Mouse (Mus musculus) R1 (cell line): ENCODE data around the gene Fhdc1.

ENCODE experiments used
- DNase-seq: peaks from one replicate; pipeline ENCODE4 v3.0.0-alpha.2; 2018; ENCODE audit warnings: low read depth, low spot score

Fhdc1 gene

DNA sequence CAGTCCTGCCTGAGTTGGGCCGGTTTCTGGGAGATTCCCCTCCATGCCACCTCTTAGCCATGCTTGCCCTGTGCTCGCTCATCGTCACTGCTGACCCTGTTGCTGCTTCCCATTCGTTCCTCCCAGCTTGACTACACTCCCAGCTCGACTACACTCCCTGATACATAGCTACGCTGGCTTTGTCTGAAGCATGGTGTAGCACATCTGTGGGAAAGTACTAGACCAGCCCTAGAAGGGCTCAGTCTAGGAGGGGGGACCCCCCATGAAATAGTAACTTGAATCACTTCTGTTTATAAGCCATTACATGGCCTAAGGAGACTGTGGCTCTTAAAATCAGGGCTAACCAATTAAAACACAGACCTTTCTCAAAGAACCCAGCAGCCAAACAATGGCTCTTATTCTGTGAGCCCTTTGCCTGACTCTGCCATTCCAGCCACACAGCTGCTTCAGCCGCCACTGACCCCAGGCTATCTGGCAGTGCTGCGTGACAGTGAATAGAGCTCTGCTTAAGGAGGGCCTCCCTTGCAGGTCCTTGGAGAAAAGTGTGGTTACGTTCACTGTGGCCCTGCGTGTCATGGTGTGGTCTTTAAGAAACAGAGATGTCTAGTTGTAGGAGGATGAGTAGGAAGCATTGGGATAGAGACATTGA is 47.3 kb downstream of the Fhdc1 start:
- no peak for DNase-seq

DNA sequence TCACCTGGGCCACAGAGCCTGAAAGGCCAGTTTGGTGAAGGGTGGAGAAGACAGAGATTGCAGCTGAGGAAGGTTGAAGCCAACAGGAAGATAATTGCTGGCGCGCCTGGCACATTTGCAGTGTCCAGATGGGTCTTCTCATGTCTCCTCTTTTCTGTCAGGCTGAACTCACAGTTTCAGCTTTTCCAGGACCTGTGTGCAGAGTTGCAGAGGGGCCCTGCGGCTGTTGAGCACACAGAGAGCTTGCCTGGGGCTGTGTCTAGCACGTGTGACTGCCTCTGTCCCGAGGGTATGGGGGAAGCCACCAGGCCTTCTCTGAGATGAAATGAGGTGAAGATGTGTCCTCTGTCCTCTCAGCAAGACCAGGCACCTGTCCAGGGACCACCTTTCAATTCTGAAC is 49.0 kb downstream of the Fhdc1 start:
- no peak for DNase-seq

DNA sequence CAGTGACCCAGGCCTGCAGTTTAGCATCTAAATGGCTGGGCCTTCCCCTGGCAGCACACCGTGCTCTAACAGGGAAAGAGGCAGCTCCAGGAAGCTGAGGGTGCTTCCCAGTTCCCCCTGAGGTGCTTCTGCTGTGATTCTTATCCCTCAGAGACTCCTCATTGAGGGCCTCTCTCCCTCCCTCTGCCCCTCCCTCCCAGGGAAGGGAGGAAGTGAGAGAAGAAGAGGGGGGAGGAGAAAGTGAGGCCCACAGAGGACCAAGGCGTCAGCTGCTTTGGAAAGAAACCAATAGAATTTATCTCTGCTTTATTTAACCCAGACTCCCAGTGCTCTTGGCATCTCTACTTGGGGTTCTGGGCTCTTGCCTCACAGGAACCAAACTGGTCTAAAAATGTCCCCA is 50.1 kb downstream of the Fhdc1 start:
- no peak for DNase-seq

DNA sequence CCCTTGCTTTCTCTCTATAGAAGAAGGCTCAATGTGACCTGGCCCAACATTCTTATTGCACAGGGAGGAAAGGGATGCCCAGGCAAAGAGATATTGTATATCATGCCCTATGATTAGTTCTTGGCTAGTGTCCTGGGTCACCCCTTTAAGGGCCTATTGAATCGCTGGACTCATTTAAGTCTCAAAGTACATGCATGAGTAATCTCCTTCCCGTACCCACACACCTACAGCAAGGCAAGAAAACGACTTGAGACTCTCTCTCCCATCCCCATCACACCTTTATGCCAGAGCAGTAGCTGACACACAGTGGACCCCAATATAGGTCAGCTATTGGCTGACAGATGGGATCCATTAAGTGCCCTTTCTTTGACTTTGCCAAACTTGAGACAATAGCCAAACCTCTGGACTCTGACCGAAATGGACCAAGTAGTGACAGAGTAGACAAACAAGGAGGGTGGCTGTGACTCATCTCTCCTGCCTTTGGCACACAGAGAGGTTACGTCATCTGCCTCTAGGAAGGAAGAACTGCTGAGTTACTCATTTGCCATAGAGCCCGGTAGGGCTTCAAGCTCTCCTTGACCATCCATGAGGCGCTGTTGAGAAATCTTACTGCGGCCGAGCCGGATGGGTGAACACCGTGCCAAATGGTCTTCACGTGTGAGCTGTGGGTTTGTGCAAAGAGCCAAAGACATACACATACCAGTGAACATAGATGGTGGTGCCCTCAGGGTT is 51.1 kb downstream of the Fhdc1 start:
- no peak for DNase-seq

DNA sequence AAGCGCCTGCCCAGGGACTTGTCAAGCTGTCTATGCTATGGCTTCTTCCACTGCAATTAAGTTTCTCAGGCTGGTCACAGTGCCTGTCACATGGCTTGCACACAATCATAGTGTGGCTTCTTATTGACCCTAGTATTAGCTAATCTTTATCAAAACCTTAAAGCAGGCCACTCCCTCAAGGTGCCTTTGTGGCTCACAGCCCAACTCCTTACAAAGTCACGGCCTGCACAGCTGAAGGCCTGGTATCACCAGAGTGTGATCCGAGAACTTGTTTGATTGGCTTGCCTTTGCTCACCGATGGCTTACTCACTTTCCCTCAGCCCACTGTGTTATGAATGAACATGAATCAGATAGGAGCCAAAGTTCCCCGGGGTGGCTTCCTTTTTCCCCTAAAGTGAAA is 52.5 kb downstream of the Fhdc1 start:
- no peak for DNase-seq

DNA sequence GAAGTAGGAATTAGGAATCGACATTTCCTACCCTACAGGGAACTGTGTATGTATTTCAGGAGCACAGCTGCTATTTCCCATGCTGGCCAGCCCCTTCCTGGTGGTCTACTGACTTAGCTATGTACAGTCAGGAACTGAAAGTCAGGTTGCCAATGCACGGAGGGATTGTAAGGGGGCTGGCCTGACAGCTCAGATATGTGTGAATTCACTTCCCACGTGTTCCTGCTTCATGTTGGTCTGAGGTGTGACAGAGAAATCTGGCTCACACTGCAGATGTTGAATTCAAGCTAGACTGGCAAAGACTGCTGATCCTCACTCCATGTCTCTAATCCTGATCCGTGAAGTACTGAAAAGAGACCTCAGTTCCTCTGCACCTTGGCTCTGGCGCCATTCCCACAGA is 57.9 kb downstream of the Fhdc1 start:
- DNase-seq = no peak

DNA sequence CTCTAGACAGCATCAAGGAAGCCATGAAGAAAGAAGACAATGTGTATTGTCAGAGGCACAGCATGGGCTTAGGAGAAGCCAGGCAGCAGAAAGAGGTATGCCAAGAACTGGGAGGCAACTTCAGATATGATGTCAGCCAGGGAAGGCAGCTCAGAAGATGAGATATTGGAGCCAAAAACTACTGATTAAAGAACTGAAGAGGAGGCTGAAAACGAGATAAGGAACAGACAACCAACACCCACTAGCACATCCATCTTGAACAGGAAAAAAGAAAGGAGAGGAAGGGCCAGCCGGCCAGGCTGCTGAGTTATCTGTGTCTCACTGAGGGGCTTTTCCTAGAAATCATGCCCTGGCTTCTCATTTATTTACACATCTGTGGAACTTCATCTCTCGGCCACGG is 66.4 kb downstream of the Fhdc1 start:
- DNase-seq = no peak

DNA sequence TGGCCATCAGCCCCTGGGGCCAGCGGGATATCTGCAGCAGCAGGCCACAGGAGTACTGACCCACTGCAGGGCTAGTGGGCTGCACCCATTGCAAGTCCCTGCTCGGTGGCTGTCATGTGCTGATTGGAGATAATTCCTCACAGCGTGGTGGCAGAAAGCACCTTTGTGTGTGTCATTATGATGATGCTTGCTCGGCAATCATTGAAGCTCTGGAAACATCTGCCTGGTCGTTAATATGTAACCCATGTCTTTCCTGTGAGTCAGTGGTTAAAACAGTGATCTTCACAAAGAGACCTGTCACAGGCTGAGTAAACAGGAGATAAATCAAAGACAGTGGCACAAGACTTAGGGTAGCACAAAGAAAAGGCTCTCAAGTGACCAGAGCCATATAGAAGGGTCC is 67.3 kb downstream of the Fhdc1 start:
- DNase-seq = no peak

DNA sequence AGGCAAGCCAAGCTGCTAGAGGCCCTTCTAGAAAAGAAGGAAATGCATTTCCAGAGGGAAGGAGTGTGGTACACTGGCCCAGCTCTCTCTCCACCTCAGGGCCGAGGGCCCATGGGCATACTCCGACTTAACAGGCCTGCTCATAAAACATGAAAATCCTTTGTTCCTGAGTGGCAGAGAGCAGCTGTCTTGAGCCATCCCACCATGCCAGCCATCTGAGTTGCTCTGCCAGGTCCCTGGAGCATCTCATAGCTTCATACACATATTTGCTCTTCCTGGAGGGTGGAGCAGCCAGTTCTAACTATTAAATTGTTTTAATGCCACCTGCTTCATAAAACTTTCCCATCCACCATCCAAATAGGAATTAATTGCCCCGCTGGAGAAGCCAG is 70.8 kb downstream of the Fhdc1 start:
- no peak for DNase-seq

DNA sequence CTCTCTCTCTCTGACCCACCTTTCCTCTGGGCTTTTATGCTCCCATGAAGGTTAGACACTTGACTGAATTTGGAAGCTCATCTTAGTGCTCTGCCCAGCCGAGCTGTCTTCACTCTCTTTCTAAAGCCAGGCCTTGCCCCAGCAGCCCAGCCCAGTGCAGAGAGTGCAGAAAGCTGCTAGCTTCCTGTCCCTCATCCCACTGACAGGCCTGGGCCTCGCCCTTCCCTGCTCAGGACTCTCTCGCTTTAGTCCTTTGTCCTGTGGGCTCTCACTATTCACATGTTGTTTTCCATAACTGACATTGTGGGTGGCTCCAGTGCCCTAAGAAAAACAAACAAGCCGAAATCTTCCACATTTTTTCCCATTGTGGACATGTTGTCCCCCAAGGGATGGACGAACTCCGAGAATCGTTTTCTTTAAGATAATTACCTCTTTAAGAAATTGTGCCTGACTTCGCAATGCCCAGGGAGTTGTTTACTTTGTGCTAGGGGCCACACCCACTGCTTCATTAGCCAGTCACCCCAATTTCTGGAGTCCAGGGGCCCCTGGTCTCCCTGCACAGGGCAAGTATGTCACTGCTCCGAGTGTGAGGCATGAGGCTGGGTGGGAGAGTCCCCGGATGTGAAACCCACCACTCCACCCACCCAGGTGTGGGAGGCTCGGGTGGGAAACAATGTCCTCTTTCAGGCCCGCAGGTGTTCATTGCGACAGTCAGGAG is 71.3 kb downstream of the Fhdc1 start:
- DNase-seq = no peak

DNA sequence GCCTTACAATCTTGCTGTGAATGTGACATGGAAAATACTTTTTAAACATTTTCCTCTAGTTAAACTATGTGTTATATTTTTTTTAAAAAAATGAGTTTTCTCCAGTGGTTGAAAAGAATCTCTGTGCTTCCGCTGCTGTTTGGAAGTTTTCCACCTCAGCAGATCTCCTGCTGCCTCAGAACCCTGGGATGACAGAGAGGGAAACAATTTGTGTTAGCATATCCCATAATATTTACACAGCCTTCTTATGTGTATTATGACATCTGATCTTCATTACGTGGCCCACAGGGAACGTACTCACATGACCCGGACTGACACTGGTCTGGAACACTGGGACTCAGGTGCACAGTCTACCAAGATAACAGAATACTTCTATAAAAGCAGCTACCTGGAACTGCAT is 74.7 kb downstream of the Fhdc1 start:
- no peak for DNase-seq

DNA sequence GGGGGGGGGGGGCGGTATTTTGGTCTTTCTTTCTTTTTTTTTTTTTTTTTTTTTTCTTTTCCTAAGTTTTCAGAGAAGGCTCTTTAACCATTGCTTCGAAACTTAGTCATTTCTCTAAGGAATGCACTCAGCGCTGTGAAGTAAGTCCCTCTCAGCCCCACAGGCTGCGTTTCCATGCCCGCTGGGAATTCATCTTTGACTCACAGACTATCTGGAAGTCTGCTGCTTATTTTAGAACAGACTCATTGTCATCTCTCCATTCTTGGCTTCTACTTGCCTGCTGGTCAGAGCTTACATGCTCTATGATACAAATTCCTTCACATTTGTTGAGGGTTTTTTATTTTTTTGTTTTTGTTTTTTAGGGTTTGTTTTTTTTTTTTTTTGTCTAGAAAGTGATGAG is 76.8 kb downstream of the Fhdc1 start:
- DNase-seq = no peak

DNA sequence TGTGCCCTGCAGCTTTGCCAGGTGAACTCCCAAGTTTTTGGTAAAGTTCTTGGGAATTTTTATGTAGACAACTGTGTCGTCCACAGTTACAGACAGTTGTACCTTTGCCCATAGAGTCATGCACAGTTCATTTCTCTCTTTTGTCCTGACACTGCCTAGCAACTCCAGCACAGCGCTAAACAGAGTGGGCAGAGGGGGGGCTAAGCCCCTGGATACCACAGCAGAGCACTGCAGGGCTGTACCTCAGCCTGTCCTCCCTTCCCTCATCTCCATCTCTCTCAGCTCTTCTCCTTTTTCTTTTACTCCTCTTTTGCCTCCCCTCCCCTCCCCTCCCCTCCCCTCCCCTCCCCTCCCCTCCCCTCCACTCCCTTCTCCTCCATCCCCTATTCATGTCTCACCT is 77.5 kb downstream of the Fhdc1 start:
- DNase-seq = no peak

DNA sequence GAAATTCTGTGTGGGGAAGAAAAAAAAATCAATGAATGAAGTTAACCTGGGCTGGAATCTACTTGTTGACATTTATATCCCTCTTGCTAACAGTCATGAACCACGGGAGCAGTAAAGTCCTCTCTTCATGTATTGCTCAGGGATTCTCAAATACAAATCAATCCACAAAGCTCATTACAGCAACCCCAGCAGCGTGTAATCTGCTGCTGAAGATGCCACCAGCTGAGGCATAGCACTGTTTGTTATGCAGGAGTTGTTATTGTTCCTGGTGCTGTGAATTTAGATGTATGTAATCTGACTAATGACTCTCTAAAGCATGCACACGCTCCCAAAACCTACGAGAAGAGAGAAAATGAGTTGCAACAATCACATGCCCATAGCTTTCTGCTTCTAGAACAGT is 82.3 kb downstream of the Fhdc1 start:
- no peak for DNase-seq

DNA sequence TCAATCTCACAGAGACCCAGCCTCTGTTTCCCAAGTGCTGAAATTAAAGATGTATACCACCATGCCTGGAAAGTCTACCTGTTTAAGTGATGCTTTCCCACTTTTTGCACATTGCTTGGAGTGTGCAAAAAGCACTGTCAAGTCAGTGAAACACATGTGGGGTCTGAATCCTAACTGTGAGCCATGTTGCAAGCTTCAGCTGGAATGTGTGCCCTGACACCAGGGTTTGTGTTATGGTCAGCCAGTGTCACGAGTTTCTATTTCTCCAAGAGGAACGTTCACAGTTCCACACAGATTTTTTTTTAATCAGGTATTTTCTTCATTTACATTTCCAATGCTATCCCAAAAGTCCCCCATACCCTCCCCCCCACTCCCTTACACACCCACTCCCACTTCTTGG is 84.0 kb downstream of the Fhdc1 start:
- DNase-seq = no peak

DNA sequence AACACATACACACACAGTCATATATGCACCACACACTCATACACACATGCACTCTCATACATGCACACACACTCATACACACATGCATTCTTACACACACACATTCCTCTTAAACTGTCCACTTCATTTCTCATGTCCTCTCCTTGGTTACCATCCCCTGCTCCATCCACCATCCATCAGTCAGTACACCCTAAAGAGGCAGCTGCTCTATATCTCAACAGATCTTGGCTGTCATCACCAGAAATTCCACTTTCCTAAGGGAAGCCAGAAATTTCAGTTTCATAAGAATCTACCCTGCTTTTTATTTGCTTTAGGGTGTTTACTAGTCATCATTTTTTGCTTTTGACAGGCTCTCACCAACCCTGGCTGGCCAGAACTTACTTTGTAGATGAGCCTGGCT is 84.4 kb downstream of the Fhdc1 start:
- DNase-seq = no peak

DNA sequence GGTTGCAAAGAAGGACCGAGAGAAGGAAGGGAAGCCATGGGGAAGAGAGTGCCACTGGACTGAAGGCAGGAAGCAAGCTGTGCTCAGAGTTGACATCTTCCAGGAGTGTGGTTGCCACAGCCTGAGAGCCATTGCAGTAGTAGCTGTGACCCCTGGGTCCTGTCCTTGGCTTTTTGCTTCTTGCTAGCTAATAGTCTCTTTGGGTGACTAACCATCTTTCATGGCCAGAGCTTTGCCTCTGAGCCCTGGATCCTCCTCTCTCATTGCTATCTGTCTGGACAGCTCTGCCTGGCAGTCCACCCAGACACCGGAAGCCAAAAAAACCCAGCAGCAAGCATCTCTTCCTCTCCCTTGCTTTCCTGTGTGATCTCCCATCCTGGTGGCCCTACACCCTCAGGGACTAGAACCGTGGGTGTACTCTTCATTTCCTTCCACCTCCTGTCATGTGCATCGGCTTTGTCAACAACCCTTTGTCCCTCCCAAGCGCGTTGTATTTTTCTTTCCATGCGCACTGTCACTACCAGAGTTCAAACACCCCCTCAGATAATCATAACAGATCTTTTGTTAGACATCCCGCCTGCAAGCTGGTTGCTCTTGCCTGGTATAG is 85.3 kb downstream of the Fhdc1 start:
- no peak for DNase-seq
